Mouse (Mus musculus): ENCODE results near the gene Arnt.
"Not testable (repeated sequence)": the region's sequence is repeated elsewhere in the genome, so short reads cannot be mapped to it uniquely, and the experiment has no call there.

Arnt gene

DNA sequence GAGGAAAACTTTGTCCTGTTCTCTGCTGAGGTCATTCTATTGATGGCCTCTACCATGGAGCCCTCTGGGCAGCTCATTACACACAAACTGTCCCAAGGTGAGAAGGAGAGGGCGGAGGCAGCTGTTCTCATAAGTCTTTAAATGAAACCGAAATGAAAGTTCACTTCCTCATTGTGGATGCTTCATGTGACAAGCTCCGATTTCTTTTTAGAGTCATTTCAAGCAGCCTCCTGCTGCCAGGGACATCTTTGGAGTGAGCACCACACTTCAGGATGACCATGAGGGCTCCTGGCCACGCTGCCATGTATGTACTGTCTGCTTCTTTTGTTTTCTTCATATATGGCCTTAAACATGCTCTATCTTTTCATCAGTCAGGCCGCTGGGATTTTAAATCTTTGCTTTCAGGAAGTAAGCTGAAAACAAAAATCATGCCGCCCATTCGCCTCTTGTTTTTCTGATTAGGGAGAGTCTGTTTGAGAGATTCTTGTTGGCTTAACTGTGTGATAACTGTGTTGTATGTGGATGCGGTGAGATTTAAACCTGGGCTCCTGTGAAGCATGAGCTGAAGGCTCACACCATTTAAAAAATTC, 92.5 kb downstream of the Arnt start, which contains the start of gene Ctss:
TSS of gene Ctss (plus strand) at position 165 of the 590 bp plus-strand sequence.
- peak; percentile 31 for DNase-seq (ENCODE audit: low read depth)

DNA sequence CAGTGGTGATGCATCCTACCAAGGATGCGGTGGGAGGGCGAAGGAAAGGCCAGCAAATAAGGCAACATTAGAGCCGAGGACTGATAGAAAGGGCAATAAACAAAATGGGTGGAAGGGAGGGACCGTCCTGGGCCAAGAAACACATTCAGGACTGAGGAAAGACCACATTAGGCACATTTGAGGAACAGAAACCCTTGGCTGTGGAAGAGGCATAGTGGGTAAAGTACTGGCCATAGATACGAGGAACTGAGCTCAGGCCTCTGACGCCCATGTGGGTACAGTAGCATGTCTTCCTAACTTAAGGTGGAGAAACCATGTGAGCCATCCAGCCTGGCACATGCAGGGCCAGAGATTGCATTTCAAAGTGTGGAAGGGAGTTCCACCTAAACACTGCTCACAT, 95.6 kb downstream of the Arnt start:
- DNase-seq (ENCODE audit: low read depth) = no peak

DNA sequence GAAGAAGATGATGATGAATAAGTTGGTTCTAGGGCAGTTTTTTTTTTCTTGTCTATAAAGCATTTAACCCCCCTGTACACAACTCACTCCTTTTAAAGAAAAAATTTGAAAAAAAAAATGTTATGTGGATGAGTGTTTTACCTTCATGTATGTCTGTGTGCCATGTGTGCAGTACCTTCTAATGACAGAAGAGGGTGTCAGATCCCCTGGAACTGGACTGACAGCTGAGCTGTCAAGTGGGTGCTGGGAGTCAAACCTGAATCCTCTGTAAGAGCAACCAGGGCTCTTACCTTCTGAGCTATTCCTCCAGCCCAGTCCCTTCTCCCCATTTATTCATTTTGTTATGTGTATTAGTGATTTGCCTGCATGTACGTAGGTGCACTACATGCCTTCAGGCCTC, 96.8 kb downstream of the Arnt start:
- no peak for DNase-seq (ENCODE audit: low read depth)

DNA sequence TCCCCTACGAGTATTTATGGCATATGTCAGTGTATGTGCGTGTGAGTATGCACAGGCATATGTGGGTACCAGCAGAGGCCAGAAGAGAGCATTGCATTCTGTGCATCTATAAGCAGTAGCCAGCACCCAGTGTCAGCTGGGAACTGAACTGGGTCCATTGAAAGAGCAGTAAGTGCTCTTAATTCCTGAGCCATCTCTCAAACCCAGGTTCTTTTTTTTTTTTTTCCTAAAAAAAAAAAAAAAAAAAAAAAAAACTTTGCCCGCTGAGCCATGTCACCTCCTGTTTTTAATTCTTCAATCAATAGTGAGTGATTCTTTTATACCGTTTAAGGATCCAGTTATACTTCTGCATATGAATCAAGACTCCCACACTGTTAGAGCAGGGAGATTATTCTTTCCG, 99.2 kb downstream of the Arnt start:
- DNase-seq (ENCODE audit: low read depth) = no peak

DNA sequence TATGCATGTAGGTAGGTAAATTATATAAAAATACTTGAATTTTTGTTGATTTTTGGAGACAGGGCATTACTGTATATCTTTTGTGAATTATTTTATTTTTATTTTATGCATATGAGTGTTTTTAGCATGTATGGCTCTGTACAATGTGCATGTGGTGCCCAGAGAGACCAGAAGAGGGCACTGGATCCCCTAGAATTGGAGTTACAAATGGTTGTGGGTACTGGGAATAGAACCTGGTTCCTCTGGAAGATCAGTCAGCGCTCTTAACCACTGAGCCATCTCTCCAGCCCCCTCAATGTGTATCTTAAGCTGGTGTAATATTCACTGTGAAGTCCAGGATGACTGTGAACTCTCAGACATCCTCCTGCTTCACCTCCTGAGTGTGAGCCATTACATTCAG, 100.7 kb downstream of the Arnt start:
- DNase-seq (ENCODE audit: low read depth) = no peak

DNA sequence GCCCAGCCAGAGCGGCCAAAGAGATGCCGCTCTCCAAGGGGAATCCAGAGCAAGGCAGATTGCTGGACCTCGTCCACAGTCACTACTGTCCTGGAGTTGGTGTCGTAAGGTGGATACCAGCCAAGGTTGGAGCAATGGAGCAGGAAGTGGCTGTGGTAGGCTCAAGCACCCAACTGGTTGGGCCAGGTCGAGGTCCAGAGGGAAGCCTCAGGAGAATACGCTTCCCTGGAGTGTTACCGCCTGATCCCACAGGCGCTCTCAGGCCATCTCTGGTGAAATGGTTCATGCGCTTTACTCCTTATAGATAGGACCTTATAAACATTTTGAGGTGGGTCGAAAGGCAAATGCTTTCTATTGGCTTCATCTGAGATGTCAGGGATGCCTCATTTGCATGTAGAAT, 104.7 kb downstream of the Arnt start:
- DNase-seq (ENCODE audit: low read depth) = no peak

DNA sequence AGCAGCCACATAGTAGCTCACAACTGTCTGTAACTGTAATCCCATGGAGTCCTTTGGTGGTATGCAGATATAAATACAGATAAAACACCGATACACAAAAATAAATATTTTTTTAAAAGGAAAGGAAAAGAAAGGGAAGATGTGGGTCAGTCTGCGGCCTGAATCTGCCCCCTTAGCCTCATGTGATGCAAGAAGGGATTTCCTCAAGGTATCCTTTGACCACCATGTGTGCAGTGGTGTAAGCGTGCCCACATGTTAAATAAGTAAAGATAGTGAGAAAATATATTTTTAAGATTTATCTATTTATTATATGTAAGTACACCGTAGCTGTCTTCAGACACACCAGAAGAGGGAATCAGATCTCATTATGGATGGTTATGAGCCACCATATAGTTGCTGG, 105.6 kb downstream of the Arnt start:
- peak; percentile 60 for DNase-seq (ENCODE audit: low read depth)

DNA sequence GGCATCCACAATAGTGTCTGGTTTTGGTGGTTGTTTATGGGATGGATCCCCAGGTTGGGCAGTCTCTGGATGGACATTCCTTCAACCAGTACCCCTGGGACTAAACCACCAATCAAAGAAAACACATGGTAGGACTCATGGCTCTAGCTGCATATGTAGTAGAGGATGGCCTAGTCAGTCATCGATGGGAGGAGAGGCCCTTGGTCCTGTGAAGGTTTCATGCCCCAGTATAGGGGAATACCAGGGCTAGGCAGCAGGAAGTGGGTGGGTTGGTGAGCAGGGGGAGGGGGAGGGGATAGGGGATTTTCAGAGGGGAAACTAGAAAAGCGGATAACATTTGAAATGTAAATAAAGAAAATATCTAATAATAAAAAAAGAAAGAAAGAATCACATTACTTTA, 107.0 kb downstream of the Arnt start:
- DNase-seq (ENCODE audit: low read depth) = not testable (repeated sequence)

DNA sequence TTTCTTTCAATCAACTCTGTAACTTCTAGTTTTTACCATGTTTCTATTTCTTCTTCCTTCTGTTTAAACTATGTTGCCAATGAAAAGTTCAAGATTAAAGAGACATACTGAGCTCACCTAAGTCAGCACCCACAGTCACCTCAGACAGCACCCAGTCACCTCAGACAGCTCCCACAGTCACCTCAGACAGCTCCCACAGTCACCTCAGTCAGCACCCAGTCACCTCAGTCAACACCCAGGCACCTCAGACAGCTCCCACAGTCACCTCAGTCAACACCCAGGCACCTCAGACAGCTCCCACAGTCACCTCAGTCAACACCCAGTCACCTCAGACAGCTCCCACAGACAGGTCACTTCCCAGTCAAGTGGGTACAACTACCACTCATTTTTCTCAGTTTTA, 108.0 kb downstream of the Arnt start:
- DNase-seq (ENCODE audit: low read depth) = no peak

DNA sequence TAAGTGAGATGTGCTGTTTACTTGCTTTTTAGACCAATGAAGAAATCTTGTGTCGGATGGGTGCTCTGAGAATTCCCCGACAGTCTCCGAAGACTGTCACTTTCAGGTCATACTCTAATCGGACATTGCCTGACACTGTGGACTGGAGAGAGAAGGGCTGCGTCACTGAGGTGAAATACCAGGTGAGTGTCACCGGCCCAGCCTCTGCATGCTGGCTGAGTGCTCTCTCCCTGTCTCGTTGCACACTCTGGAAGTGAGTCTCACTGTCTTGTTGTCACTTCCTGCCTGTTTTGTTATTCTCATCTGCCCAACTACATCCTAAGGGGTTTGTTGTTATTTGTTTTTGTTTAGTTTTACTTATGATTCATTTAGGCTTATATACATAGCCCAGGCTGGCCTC, 108.8 kb downstream of the Arnt start:
- no peak for DNase-seq (ENCODE audit: low read depth)

All from 416B (cell line).